Comparison of ENCODE assay signal across 8 mouse cellular contexts in the genomic region with DNA sequence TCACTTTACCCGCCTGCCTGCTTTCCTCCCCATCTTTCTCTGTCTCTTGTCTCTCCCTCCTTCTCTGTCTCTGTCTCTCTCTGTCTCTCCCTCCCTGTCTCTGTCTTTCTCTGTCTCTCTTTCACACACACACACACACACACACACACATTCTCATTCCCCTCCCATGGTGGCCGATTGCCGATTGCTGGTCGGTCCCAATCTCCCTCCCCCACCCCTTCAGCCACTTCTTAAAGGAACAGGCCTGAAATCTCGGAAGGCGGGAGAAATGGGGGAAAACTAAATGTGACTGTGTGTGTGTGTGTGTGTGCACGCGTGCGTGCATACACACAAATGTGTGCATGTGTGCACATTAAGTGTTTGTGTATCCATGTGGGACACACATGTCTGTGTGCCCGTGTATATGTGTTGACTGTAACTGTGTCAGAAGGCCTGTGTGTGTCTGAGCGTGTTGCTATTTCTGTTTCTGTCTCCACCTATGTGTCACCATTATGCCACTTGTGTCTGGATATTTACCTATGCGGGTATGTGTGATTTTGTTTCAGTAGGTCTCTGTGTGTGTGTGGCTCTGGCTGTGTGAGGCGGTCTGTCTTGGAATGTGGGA. TPM values are rescaled to one million over a fixed set of nuclear protein-coding genes. Genes with fewer than 3 reads are reported as not detected.
DNase-seq lines count a peak whose midpoint lies in the region; ATAC-seq lines count a peak whose summit lies in the region.

No protein-coding gene starts in this region.

- no peak overlapping the region for H3K9ac ChIP-seq in lung, embryonic 15.5 days
- H3K9ac ChIP-seq in intestine, embryonic 16.5 days (ENCODE audit: low read depth, low read length) = no peak overlapping the region
- no peak overlapping the region for H3K9ac ChIP-seq in stomach, embryonic 15.5 days

- DNase-seq in cerebellum, adult 11 months = no peak
- no peak for DNase-seq in lung, postnatal 4 days
- DNase-seq in right cerebral cortex, postnatal 36 days (ENCODE audit: low spot score in 2 of 2) = no peak
- no peak for DNase-seq in spleen, postnatal 4 days (ENCODE audit: low spot score in 2 of 2)

- H3K27ac ChIP-seq in lung, embryonic 15.5 days = no peak overlapping the region
- H3K27ac ChIP-seq in intestine, embryonic 16.5 days (ENCODE audit: low read length) = no peak overlapping the region
- H3K27ac ChIP-seq in stomach, embryonic 15.5 days = no peak overlapping the region

- peak overlapping the region; percentile 57 for H3K4me2 ChIP-seq in lung, embryonic 15.5 days
- peak overlapping the region; percentile 2; the same call in 1 of the 2 replicates for H3K4me2 ChIP-seq in intestine, embryonic 16.5 days (ENCODE audit: low read depth, low read length)
- peak overlapping the region; percentile 52 for H3K4me2 ChIP-seq in stomach, embryonic 15.5 days

- no peaks in the 10 kb centered on the region for H3K4me1 ChIP-seq in lung, embryonic 15.5 days
- no peaks in the 10 kb centered on the region for H3K4me1 ChIP-seq in intestine, embryonic 16.5 days (ENCODE audit: control insufficient read depth, insufficient read depth, low read length)
- H3K4me1 ChIP-seq in stomach, embryonic 15.5 days = no peaks in the 10 kb centered on the region

- no peaks in the 10 kb centered on the region for H3K9me3 ChIP-seq in lung, embryonic 15.5 days
- no peaks in the 10 kb centered on the region for H3K9me3 ChIP-seq in intestine, embryonic 16.5 days (ENCODE audit: control insufficient read depth, low read length)
- H3K9me3 ChIP-seq in stomach, embryonic 15.5 days = no peaks in the 10 kb centered on the region

- 0 out of 2 replicates have a peak, but pooled peaks have one; percentile 13 for ATAC-seq in cerebellum, adult (ENCODE audit: insufficient number of reproducible peaks, low FRiP score, low TSS enrichment)
- 0 out of 2 replicates have a peak, but pooled peaks have one; percentile 36 for ATAC-seq in lung, embryonic 15.5 days (ENCODE audit: borderline replicate concordance, extremely low read depth, low FRiP score, low TSS enrichment)
- ATAC-seq in intestine, embryonic 16.5 days = peak; percentile 49; the same call in 1 of the 2 replicates
- ATAC-seq in stomach, embryonic 15.5 days (ENCODE audit: insufficient read depth, low FRiP score, low read depth) = no peak

- WGBS in lung, embryonic 15.5 days = 37% methylated on average over 13 of the region's 13 CpGs
- 41% methylated on average over 13 of the region's 13 CpGs for WGBS in intestine, embryonic 16.5 days
- WGBS in stomach, embryonic 15.5 days = 50% methylated on average over 13 of the region's 13 CpGs

- H3K27me3 ChIP-seq in lung, embryonic 15.5 days = no peaks in the 10 kb centered on the region
- H3K27me3 ChIP-seq in intestine, embryonic 16.5 days (replicated peaks; ENCODE audit: control insufficient read depth, insufficient read depth, low read length) = 0 out of 2 replicates have a peak, but pooled peaks cover 4% of the 10 kb centered on the region
- H3K27me3 ChIP-seq in stomach, embryonic 15.5 days (replicated peaks) = no peaks in the 10 kb centered on the region

- peak overlapping the region; percentile 38 for H3K4me3 ChIP-seq in lung, embryonic 15.5 days
- peak overlapping the region; percentile 40 for H3K4me3 ChIP-seq in intestine, embryonic 16.5 days (ENCODE audit: low read length)
- peak overlapping the region; percentile 37 for H3K4me3 ChIP-seq in stomach, embryonic 15.5 days (replicated peaks)

- H3K36me3 ChIP-seq in lung, embryonic 15.5 days = no peaks in the 10 kb centered on the region
- H3K36me3 ChIP-seq in intestine, embryonic 16.5 days (ENCODE audit: control insufficient read depth, insufficient read depth, low read length) = no peaks in the 10 kb centered on the region
- H3K36me3 ChIP-seq in stomach, embryonic 15.5 days = no peaks in the 10 kb centered on the region; the same call in 1 of the 2 replicates

RNA-seq across cellular contexts. Expression of gene Nlgn3, which starts 1.6 kb away (rescaled TPM):
- polyA plus RNA-seq in lung, embryonic 15.5 days (2015; fragmentation: Nextera tagmentation; extraction: Ambion mirVana) = 5.1 and 6.0 TPM in 2 replicates
- polyA plus RNA-seq in intestine, embryonic 16.5 days (2015; fragmentation: Nextera tagmentation; extraction: Ambion mirVana) = 3.6 and 4.1 TPM in 2 replicates
- 4.7 and 5.6 TPM in 2 replicates for polyA plus RNA-seq in stomach, embryonic 15.5 days (2015; fragmentation: Nextera tagmentation; extraction: Ambion mirVana)

RNA-seq across cellular contexts. Expression of gene Med12, which starts 26.7 kb away (rescaled TPM):
- polyA plus RNA-seq in lung, embryonic 15.5 days (2015; fragmentation: Nextera tagmentation; extraction: Ambion mirVana) = 29.5 and 32.3 TPM in 2 replicates
- polyA plus RNA-seq in intestine, embryonic 16.5 days (2015; fragmentation: Nextera tagmentation; extraction: Ambion mirVana) = 19.9 and 22.3 TPM in 2 replicates
- polyA plus RNA-seq in stomach, embryonic 15.5 days (2015; fragmentation: Nextera tagmentation; extraction: Ambion mirVana) = 23.7 and 29.6 TPM in 2 replicates

RNA-seq across cellular contexts. Expression of gene Gm20489, which starts 31.7 kb away (rescaled TPM):
- polyA plus RNA-seq in lung, embryonic 15.5 days (2015; fragmentation: Nextera tagmentation; extraction: Ambion mirVana) = not detected in 2 replicates
- not detected in 2 replicates for polyA plus RNA-seq in intestine, embryonic 16.5 days (2015; fragmentation: Nextera tagmentation; extraction: Ambion mirVana)
- polyA plus RNA-seq in stomach, embryonic 15.5 days (2015; fragmentation: Nextera tagmentation; extraction: Ambion mirVana) = not detected in 2 replicates

RNA-seq across cellular contexts. Expression of gene Il2rg, which starts 32.5 kb away (rescaled TPM):
- 19.4 and 27.6 TPM in 2 replicates for polyA plus RNA-seq in lung, embryonic 15.5 days (2015; fragmentation: Nextera tagmentation; extraction: Ambion mirVana)
- 15.6 and 15.7 TPM in 2 replicates for polyA plus RNA-seq in intestine, embryonic 16.5 days (2015; fragmentation: Nextera tagmentation; extraction: Ambion mirVana)
- 13.5 and 13.9 TPM in 2 replicates for polyA plus RNA-seq in stomach, embryonic 15.5 days (2015; fragmentation: Nextera tagmentation; extraction: Ambion mirVana)

RNA-seq across cellular contexts. Expression of gene Gm614, which starts 36.7 kb away (rescaled TPM):
- polyA plus RNA-seq in lung, embryonic 15.5 days (2015; fragmentation: Nextera tagmentation; extraction: Ambion mirVana) = not detected in 2 replicates
- polyA plus RNA-seq in intestine, embryonic 16.5 days (2015; fragmentation: Nextera tagmentation; extraction: Ambion mirVana) = not detected in 2 replicates
- polyA plus RNA-seq in stomach, embryonic 15.5 days (2015; fragmentation: Nextera tagmentation; extraction: Ambion mirVana) = not detected in 2 replicates

Comparison
In these comparisons a context has a peak if more than half of its experiments do, and no peak if none do; other contexts are left out.
1. H3K4me2 ChIP-seq: peak in every context shown above with its lines; median percentile 57 in lung, embryonic 15.5 days; 52 in stomach, embryonic 15.5 days; 2 in intestine, embryonic 16.5 days.